ENCODE assay signal across 8 mouse cellular contexts in genomic region chr3:135825754-135826683, GRCm38 (mm10). TPM values are rescaled to one million over a fixed set of nuclear protein-coding genes. Genes with fewer than 3 reads are reported as not detected.
DNase-seq lines count a peak whose midpoint lies in the region; ATAC-seq and TF ChIP-seq lines count a peak whose summit lies in the region.

No protein-coding gene starts in this region.

- DNase-seq in CH12.LX (ENCODE audit: extremely low read depth), result peak; percentile 16
- peak; percentile 48 for DNase-seq in c-Kit-positive CD71-negative TER-119-negative erythroid progenitor cells, embryonic 14.5 days (ENCODE audit: low read depth)
- peak; percentile 76 for DNase-seq in forebrain, embryonic 11.5 days (ENCODE audit: low spot score)
- peak; percentile 66 to 78 for DNase-seq in kidney, postnatal 25 days
- DNase-seq in liver, postnatal 0 days, result peak; percentile 77
- peak; percentile 11 for DNase-seq in testis, postnatal 14 days (ENCODE audit: low spot score)

- TF ChIP-seq EP300 in CH12.LX (IDR thresholded peaks at IDR 0.05; ENCODE audit: low read length), result no peak
- TF ChIP-seq EP300 in liver, postnatal 0 days (IDR thresholded peaks at IDR 0.05; ENCODE audit: low read depth), result no peak

- H3K79me2 ChIP-seq in CH12.LX (replicated peaks; ENCODE audit: control insufficient read depth, extremely low read depth, insufficient read depth, poor library complexity, severe bottlenecking), result no peaks in the 10 kb centered on the region

- peaks cover 2 to 4% of the 10 kb centered on the region in 2 experiments; a peak in 1 of 4 replicates for H3K4me1 ChIP-seq in CH12.LX (ENCODE audit: control insufficient read depth in 1 of 2, insufficient read depth in 2 of 2)
- H3K4me1 ChIP-seq in forebrain, embryonic 11.5 days (replicated peaks; ENCODE audit: control insufficient read depth, insufficient read depth, low read length), result peaks cover 2% of the 10 kb centered on the region; the same call in 1 of the 2 replicates
- peaks cover 8% of the 10 kb centered on the region for H3K4me1 ChIP-seq in heart, embryonic 16.5 days (ENCODE audit: control insufficient read depth, insufficient read depth, low read length)
- H3K4me1 ChIP-seq in liver, postnatal 0 days (ENCODE audit: insufficient read depth), result peaks cover 6% of the 10 kb centered on the region; the same call in 1 of the 2 replicates
- H3K4me1 ChIP-seq in neural tube, embryonic 14.5 days (ENCODE audit: control insufficient read depth, insufficient read depth, low read length), result peaks cover 5% of the 10 kb centered on the region

- TF ChIP-seq CTCF in CH12.LX (conservative IDR thresholded peaks at IDR 0.05 in 1 of 2, IDR thresholded peaks at IDR 0.05 in 1 of 2; ENCODE audit: low read depth in 2 of 2, low read length in 2 of 2), result peak in 1 of 2 experiments; percentile 12; a peak in 1 of 4 replicates
- peak; percentile 46 for TF ChIP-seq CTCF in liver, postnatal 0 days (IDR thresholded peaks at IDR 0.05; ENCODE audit: low read depth)

- no peaks in the 10 kb centered on the region for H3K9me3 ChIP-seq in CH12.LX (replicated peaks; ENCODE audit: low read length)
- no peaks in the 10 kb centered on the region for H3K9me3 ChIP-seq in forebrain, embryonic 11.5 days (ENCODE audit: control insufficient read depth, low read length)
- no peaks in the 10 kb centered on the region for H3K9me3 ChIP-seq in heart, embryonic 16.5 days (replicated peaks; ENCODE audit: control insufficient read depth, low read length)
- H3K9me3 ChIP-seq in liver, postnatal 0 days (ENCODE audit: low read length), result no peaks in the 10 kb centered on the region
- no peaks in the 10 kb centered on the region for H3K9me3 ChIP-seq in neural tube, embryonic 14.5 days (ENCODE audit: control insufficient read depth, low read length)

- H3K27me3 ChIP-seq in CH12.LX (replicated peaks), result no peaks in the 10 kb centered on the region
- no peaks in the 10 kb centered on the region for H3K27me3 ChIP-seq in forebrain, embryonic 11.5 days (ENCODE audit: control insufficient read depth, insufficient read depth, low read length)
- H3K27me3 ChIP-seq in heart, embryonic 16.5 days (ENCODE audit: control insufficient read depth, insufficient read depth, low read length), result no peaks in the 10 kb centered on the region
- no peaks in the 10 kb centered on the region for H3K27me3 ChIP-seq in liver, postnatal 0 days (ENCODE audit: insufficient read depth, low read length)
- H3K27me3 ChIP-seq in neural tube, embryonic 14.5 days (ENCODE audit: control insufficient read depth, insufficient read depth, low read length), result no peaks in the 10 kb centered on the region

- in situ Hi-C loops in CH12.LX (cut with MboI; ENCODE audit: low pct_ligation_motif_present, low pct_unique_long_range_greater_than_20kb, low sequenced_read_pairs), result no loop called here

- dilution Hi-C loops in CH12.LX (cut with MboI; ENCODE audit: extremely low pct_ligation_motif_present, extremely low pct_unique_long_range_greater_than_20kb, low sequenced_read_pairs), result no loop called here

- ATAC-seq in forebrain, embryonic 11.5 days (replicated peaks; ENCODE audit: low FRiP score), result peak; percentile 72
- peak; percentile 59 for ATAC-seq in heart, embryonic 16.5 days (replicated peaks; ENCODE audit: extremely low read depth, insufficient read depth, low FRiP score)
- peak; percentile 75 for ATAC-seq in liver, postnatal 0 days
- peak; percentile 83 for ATAC-seq in neural tube, embryonic 14.5 days (ENCODE audit: low read depth)

- TF ChIP-seq RAD21 in CH12.LX (IDR thresholded peaks at IDR 0.05; ENCODE audit: low read depth, low read length), result no peak

- H3K4me3 ChIP-seq in CH12.LX (replicated peaks in 1 of 3; ENCODE audit: low read depth in 2 of 3, low read length in 2 of 3, poor library complexity in 1 of 3), result peak overlapping the region in 2 of 3 experiments; percentile 28 to 49
- H3K4me3 ChIP-seq in forebrain, embryonic 11.5 days (ENCODE audit: low read depth, low read length), result peak overlapping the region; percentile 52
- H3K4me3 ChIP-seq in heart, embryonic 16.5 days (ENCODE audit: low read length), result peak overlapping the region; percentile 62
- H3K4me3 ChIP-seq in liver, postnatal 0 days (ENCODE audit: low read depth, low read length), result peak overlapping the region; percentile 88
- peak overlapping the region; percentile 52 for H3K4me3 ChIP-seq in neural tube, embryonic 14.5 days (ENCODE audit: low read depth, low read length)

- no peaks in the 10 kb centered on the region for H3K36me3 ChIP-seq in CH12.LX (replicated peaks in 1 of 2; ENCODE audit: control insufficient read depth in 1 of 2, insufficient read depth in 1 of 2, low read length in 1 of 2)
- no peaks in the 10 kb centered on the region for H3K36me3 ChIP-seq in forebrain, embryonic 11.5 days (ENCODE audit: control insufficient read depth, insufficient read depth, low read length)
- no peaks in the 10 kb centered on the region for H3K36me3 ChIP-seq in heart, embryonic 16.5 days (ENCODE audit: control insufficient read depth, insufficient read depth)
- H3K36me3 ChIP-seq in liver, postnatal 0 days (replicated peaks; ENCODE audit: insufficient read depth, low read length), result no peaks in the 10 kb centered on the region
- H3K36me3 ChIP-seq in neural tube, embryonic 14.5 days (ENCODE audit: control insufficient read depth, insufficient read depth, low read length), result no peaks in the 10 kb centered on the region

- no peak overlapping the region for H3K9ac ChIP-seq in CH12.LX (ENCODE audit: insufficient read depth, low read depth)
- peak overlapping the region; percentile 65 for H3K9ac ChIP-seq in forebrain, embryonic 11.5 days (ENCODE audit: low read length)
- H3K9ac ChIP-seq in heart, embryonic 16.5 days (ENCODE audit: low read length), result peak overlapping the region; percentile 82
- peak overlapping the region; percentile 84 for H3K9ac ChIP-seq in liver, postnatal 0 days (replicated peaks)
- H3K9ac ChIP-seq in neural tube, embryonic 14.5 days (replicated peaks; ENCODE audit: low read depth, low read length), result peak overlapping the region; percentile 46

- 0 out of 2 replicates have a peak, but pooled peaks have one; percentile 6 for TF ChIP-seq POLR2A in CH12.LX (IDR thresholded peaks at IDR 0.05; ENCODE audit: low read depth, low read length)

- under 1% methylated on average over 57 of the region's 57 CpGs for WGBS in forebrain, embryonic 11.5 days
- under 1% methylated on average over 57 of the region's 57 CpGs for WGBS in heart, embryonic 16.5 days
- under 1% methylated on average over 52 of the region's 57 CpGs for WGBS in liver, postnatal 0 days (ENCODE audit: insufficient replicate concordance)
- under 1% methylated on average over 57 of the region's 57 CpGs for WGBS in neural tube, embryonic 14.5 days

- no peak overlapping the region for H3K27ac ChIP-seq in CH12.LX (ENCODE audit: insufficient read depth, low read depth)
- peak overlapping the region; percentile 48; the same call in 1 of the 2 replicates for H3K27ac ChIP-seq in forebrain, embryonic 11.5 days (ENCODE audit: low read depth, low read length)
- peak overlapping the region; percentile 81 for H3K27ac ChIP-seq in heart, embryonic 16.5 days (ENCODE audit: low read length)
- peak overlapping the region; percentile 89 for H3K27ac ChIP-seq in liver, postnatal 0 days (ENCODE audit: low read depth)
- H3K27ac ChIP-seq in neural tube, embryonic 14.5 days (ENCODE audit: low read depth, low read length), result no peak overlapping the region

- H3K4me2 ChIP-seq in CH12.LX (ENCODE audit: insufficient read depth, low read depth, poor library complexity, severe bottlenecking), result peak overlapping the region; percentile 92
- H3K4me2 ChIP-seq in forebrain, embryonic 11.5 days (ENCODE audit: low read depth, low read length, severe bottlenecking), result peak overlapping the region; percentile 92
- peak overlapping the region; percentile 98 for H3K4me2 ChIP-seq in heart, embryonic 16.5 days (ENCODE audit: low read depth, low read length)
- peak overlapping the region; percentile 99 for H3K4me2 ChIP-seq in liver, postnatal 0 days (ENCODE audit: low read depth, low read length)
- H3K4me2 ChIP-seq in neural tube, embryonic 14.5 days (ENCODE audit: low read depth, low read length), result peak overlapping the region; percentile 98

TF ChIP-seq in CH12.LX, 34 proteins besides CTCF, POLR2A, EP300 and RAD21:
- TF ChIP-seq UBTF (IDR thresholded peaks at IDR 0.05; ENCODE audit: low read depth, low read length), result 0 out of 2 replicates have a peak, but pooled peaks have one; percentile 34
- no peak for TF ChIP-seq ZMIZ1 (IDR thresholded peaks at IDR 0.05; ENCODE audit: low read depth, low read length)

RNA-seq across cellular contexts. Expression of gene Slc39a8, which starts 0.9 kb away (rescaled TPM):
- total RNA-seq in CH12.LX (2012; rRNA removed) (0.30 and 0.50 TPM in 2 replicates), CH12.LX (2014; rRNA removed) (0.64 and 0.72 TPM in 2 replicates)
- 0.59 and 1.2 TPM in 2 replicates for polyA plus RNA-seq in CH12.LX (2012; ENCODE audit: insufficient read length, low read depth)
- polyA plus RNA-seq in forebrain, embryonic 11.5 days (2014; fragmentation: Nextera tagmentation; extraction: Ambion mirVana), result 21.2 and 22.4 TPM in 2 replicates
- 12.1 and 15.1 TPM in 2 replicates for polyA plus RNA-seq in heart, embryonic 16.5 days (2015; fragmentation: Nextera tagmentation; extraction: Ambion mirVana)
- 10.5 and 12.2 TPM in 2 replicates for polyA plus RNA-seq in liver, postnatal 0 days (2015; fragmentation: Nextera tagmentation; extraction: Ambion mirVana)
- polyA plus RNA-seq in neural tube, embryonic 14.5 days (2014; fragmentation: Nextera tagmentation; extraction: Ambion mirVana), result 8.3 and 14.5 TPM in 2 replicates

Comparison
In these comparisons a context has a peak if more than half of its experiments do, and no peak if none do; other contexts are left out.
1. DNase-seq: peak in every context shown above with its lines; median percentile 77 in liver, postnatal 0 days; 76 in forebrain, embryonic 11.5 days; 72 in kidney, postnatal 25 days; 48 in c-Kit-positive CD71-negative TER-119-negative erythroid progenitor cells, embryonic 14.5 days; 16 in CH12.LX; 11 in testis, postnatal 14 days.
2. H3K27ac ChIP-seq: peak in forebrain, embryonic 11.5 days (single experiment), heart, embryonic 16.5 days (single experiment) and liver, postnatal 0 days (single experiment); none in CH12.LX (single experiment) and neural tube, embryonic 14.5 days (single experiment).
3. Peak in every context shown above with its lines, with median percentiles within 50 percentile points of each other: H3K4me2 ChIP-seq, H3K4me3 ChIP-seq and ATAC-seq.